Mouse (Mus musculus) ES-Bruce4 (cell line): ENCODE data around the gene AC161166.1. TPM values are rescaled to one million over a fixed set of nuclear protein-coding genes. Genes with fewer than 3 reads are reported as not detected.

Source experiments
- H3K27ac ChIP-seq: 2 replicates; pipeline ENCODE4 v1.5.1; 2012; ENCODE audit warnings: low read length, inconsistent platforms; ENCODE audit not compliant: insufficient read depth
- H3K27me3 ChIP-seq: 2 replicates; pipeline ENCODE4 v1.6.1; 2012; ENCODE audit warnings: mild to moderate bottlenecking, low read length, inconsistent platforms; ENCODE audit not compliant: control insufficient read depth, poor library complexity, insufficient read depth, severe bottlenecking
- H3K36me3 ChIP-seq: 2 replicates; pipeline ENCODE4 v1.6.1; 2012; ENCODE audit warnings: inconsistent platforms, mild to moderate bottlenecking, low read length, moderate library complexity; ENCODE audit not compliant: control insufficient read depth, poor library complexity, insufficient read depth, severe bottlenecking
- H3K4me1 ChIP-seq: one replicate; pipeline ENCODE4 v1.8.1; 2011; ENCODE audit warnings: low read length; ENCODE audit not compliant: control insufficient read depth, insufficient read depth
- H3K4me3 ChIP-seq: 2 replicates; pipeline ENCODE4 v1.5.1; 2011; ENCODE audit warnings: low read depth, mild to moderate bottlenecking, low read length
- H3K9ac ChIP-seq: 2 replicates; pipeline ENCODE4 v1.6.1; 2012; ENCODE audit warnings: low read depth, mild to moderate bottlenecking, inconsistent platforms; ENCODE audit not compliant: poor library complexity, severe bottlenecking
- H3K9me3 ChIP-seq: replicated peaks from 2 replicates; pipeline ENCODE4 v1.6.1; 2012; ENCODE audit warnings: mild to moderate bottlenecking, low read length, inconsistent platforms; ENCODE audit not compliant: control insufficient read depth, poor library complexity, insufficient read depth, severe bottlenecking
- CTCF ChIP-seq: IDR thresholded peaks from one replicate; pipeline ENCODE4 v1.8.1; 2011; ENCODE audit warnings: low read depth, low read length
- EP300 ChIP-seq: IDR thresholded peaks from 2 replicates; pipeline ENCODE4 v1.6.1; 2011; ENCODE audit warnings: low read depth, low read length; ENCODE audit not compliant: insufficient read depth
- POLR2A ChIP-seq: IDR thresholded peaks from one replicate; pipeline ENCODE4 v1.8.1; 2011; ENCODE audit warnings: low read length; ENCODE audit not compliant: insufficient read depth
- polyA plus RNA-seq: library from polyadenylated mRNA; stranded (reverse); fragments of >200 nt; gene quantifications from 2 replicates; pipeline ENCODE4 v1.2.4, GENCODE M21; 2011; ENCODE audit warnings: low read depth; ENCODE audit not compliant: missing spikeins, insufficient read depth, insufficient read length

AC161166.1 gene
- polyA plus RNA-seq, 1 experiment: not detected

DNA sequence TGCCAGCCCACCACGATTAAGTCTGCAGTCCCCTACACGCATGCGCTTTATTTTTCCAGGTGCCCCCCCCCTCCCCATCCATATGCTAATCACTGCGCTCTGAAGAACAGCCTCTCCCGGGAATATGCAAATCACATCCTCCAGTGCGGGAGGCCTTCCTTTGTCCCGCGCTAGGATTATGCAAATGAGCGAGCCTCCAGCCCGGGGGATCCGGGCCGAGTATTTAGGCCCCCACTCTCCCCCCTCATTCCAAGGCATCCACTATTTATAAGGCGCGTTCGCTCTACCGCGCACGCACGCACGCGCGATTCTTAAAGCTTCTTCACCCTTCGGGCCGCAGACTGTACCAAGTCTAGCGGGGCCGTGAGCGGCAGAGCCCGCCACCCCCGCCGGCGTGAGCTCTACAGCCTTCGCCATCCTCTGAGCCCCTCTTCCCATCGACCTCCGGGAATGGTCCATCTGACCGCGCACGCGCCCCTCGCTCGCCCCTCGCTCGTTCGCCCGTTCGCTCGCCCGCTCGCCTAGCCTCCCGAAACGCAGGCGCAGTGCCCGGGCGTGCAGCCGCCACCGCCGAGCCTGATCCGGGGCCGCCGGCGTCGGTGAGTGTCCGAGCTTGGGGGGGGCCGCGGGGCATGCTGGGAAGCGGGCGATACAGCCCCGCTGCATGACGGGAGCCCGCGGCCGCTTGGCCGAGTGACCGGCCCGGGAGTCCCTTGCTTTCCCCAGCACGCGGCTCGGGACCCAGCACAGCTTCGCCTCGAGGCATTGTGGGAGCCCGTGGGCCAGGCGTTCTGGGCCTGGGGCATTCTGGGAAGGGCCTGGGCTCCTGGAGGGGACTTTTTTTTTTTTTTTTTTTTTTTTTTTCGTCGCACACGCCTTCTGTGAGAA lies 5.2 kb downstream of the AC161166.1 start, which contains the start of gene Zfp428:
Zfp428 (plus strand) TSS at position 169 of the 888 bp plus-strand sequence.
- peak within 1 kb of the TSS; percentile 84 for H3K9ac ChIP-seq

DNA sequence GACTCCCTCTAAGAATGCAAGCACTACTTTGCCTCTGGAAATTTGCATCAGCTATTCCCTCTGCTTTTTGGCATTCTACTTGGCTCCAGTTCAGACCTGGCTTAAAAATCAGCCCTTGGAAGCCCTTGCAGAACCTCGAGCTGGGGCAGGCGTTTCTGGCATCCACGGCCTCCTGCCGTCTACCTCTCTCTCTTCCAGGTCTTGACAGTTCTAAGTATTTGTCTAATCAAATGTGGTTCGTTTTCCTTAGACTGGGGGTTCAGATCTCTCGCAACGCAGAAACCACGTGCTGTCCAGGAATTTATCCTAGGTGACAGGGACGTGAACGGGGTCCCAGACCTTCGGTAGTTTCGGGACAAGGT lies 5.8 kb downstream of the AC161166.1 start:
- H3K9me3 ChIP-seq: no peaks in the 10 kb centered on the region
- TF ChIP-seq POLR2A: no peak
- TF ChIP-seq CTCF: no peak
- TF ChIP-seq EP300: no peak

More for the DNA sequence above, 5.2 kb downstream of the AC161166.1 start, which contains the start of gene Zfp428:
- Histone ChIP-seq H3K4me3 (peak within 1 kb of the TSS; percentile 94), H3K36me3 (no peaks in the 10 kb centered on the region), H3K9me3 (no peaks in the 10 kb centered on the region), H3K4me1 (peaks cover 2% of the 10 kb centered on the region), H3K27ac (peak within 1 kb of the TSS; percentile 84), H3K27me3 (no peaks in the 10 kb centered on the region)
- TF ChIP-seq CTCF (no peak), POLR2A (peak; percentile 39), EP300 (peak; percentile 67; the same call in 1 of the 2 replicates)

DNA sequence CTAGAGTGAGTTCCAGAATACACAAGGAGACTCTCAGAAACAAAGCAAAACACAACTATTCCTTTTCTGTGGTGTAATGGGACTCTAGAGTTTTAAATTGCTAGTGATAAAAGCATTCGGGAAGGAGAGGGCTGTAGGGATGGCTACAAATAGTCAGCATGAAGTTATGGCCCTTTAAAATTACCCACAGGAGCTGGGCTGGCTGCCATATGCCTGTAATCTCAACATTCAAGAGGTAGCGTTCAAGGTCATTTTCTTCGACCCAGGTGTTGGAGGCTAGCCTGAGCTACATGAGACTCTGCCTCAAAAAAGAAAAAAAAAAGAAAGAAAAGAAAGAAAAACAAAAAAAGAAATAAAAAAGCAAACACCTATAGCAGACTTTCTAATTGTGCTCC lies 6.2 kb downstream of the AC161166.1 start:
- H3K36me3 ChIP-seq: no peaks in the 10 kb centered on the region
- H3K4me1 ChIP-seq: peaks cover 2% of the 10 kb centered on the region
- 0 out of 2 replicates have a peak overlapping the region, but pooled peaks have one; percentile 2 for H3K4me3 ChIP-seq
- peak overlapping the region; percentile 84 for H3K9ac ChIP-seq
- no peaks in the 10 kb centered on the region for H3K9me3 ChIP-seq
- TF ChIP-seq EP300 (no peak), POLR2A (no peak), CTCF (no peak)
- H3K27me3 ChIP-seq: no peaks in the 10 kb centered on the region
- peak overlapping the region; percentile 84 for H3K27ac ChIP-seq

More for the DNA sequence above, 5.8 kb downstream of the AC161166.1 start:
- Histone ChIP-seq H3K4me1 (peaks cover 2% of the 10 kb centered on the region), H3K27me3 (no peaks in the 10 kb centered on the region), H3K27ac (peak overlapping the region; percentile 84; the same call in 1 of the 2 replicates), H3K4me3 (peak overlapping the region; percentile 83), H3K9ac (peak overlapping the region; percentile 84), H3K36me3 (no peaks in the 10 kb centered on the region)

DNA sequence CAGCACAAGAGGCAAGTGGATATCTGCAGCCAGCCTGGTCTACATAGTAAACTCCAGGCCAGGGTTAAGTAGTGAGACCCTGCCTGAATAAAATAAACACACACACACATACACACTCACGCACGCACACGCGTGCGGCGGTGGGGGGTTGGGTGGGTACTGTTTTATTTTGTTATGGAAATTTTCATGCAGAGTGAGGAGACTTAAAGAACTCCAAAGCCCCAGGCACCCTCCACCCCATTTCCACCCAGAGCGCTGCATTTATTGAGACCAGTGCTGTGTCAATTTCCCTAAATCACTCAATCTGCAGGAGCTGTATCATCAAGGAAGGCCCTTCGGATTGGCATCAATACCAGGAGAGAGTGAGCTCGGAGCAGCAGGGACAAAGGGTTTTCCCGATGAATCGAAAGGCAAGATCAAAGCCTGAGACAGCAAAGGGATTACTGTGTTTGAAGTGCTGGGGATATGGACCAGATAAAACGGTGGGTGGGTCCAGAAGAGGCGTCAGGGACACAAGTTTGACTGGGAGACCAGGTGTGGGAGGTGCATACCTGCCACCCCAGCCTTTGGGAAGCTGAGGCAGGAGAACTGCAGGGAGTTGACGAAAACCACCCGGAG lies 6.7 kb downstream of the AC161166.1 start:
- TF ChIP-seq POLR2A (no peak), CTCF (no peak), EP300 (0 out of 2 replicates have a peak, but pooled peaks have one; percentile 59)
- H3K9me3 ChIP-seq: no peaks in the 10 kb centered on the region
- H3K4me3 ChIP-seq: peak overlapping the region; percentile 2; the same call in 1 of the 2 replicates
- H3K36me3 ChIP-seq: no peaks in the 10 kb centered on the region
- H3K4me1 ChIP-seq: peaks cover 2% of the 10 kb centered on the region
- no peak overlapping the region for H3K9ac ChIP-seq
- no peaks in the 10 kb centered on the region for H3K27me3 ChIP-seq
- peak overlapping the region; percentile 84 for H3K27ac ChIP-seq

DNA sequence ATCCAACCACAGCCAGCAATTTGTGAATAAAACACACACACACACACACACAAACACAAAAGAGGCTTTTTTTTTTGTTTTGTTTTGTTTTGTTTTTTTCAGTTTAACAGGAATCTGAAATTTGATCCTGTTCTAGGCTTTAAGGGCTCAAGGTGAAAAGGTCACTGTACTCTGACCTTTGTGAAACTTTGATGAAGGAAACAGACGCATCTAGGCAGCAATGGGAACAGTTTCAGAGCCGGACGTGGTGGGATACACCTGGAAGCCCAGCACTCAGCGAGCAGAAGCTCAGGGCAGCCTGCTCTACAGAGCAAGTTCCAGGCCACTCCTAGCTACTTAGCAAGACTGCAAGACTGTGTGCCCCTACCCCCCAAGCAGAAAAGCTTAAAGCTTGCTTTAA lies 7.4 kb downstream of the AC161166.1 start:
- peaks cover 2% of the 10 kb centered on the region for H3K4me1 ChIP-seq
- no peaks in the 10 kb centered on the region for H3K27me3 ChIP-seq
- no peaks in the 10 kb centered on the region for H3K36me3 ChIP-seq
- H3K9me3 ChIP-seq: no peaks in the 10 kb centered on the region
- no peak overlapping the region for H3K4me3 ChIP-seq
- H3K27ac ChIP-seq: peak overlapping the region; percentile 84
- no peak for TF ChIP-seq POLR2A
- peak; percentile 59; the same call in 1 of the 2 replicates for TF ChIP-seq EP300
- H3K9ac ChIP-seq: no peak overlapping the region

DNA sequence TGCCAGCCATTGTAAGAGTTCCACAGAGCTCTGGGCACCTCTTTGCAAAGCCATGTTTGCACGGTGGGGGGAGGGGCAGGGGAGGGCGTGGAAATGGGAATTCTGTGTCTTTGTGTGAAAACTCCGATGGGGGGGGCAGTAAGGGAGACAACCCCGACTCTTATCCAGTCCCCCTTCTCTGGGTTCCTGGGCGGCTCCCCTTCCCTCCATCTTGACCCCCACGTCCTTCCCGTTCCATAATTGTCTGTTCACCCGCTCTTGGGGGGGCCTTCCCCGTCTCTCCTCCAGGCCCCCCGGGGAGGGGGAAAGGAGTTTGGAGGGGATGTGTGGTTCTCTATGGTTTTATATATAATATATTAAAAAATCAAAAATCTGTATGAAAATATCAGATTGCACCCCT lies 8.3 kb downstream of the AC161166.1 start:
- Histone ChIP-seq H3K9me3 (no peaks in the 10 kb centered on the region), H3K4me1 (peaks cover 2% of the 10 kb centered on the region), H3K9ac (no peak overlapping the region), H3K4me3 (no peak overlapping the region), H3K36me3 (no peaks in the 10 kb centered on the region), H3K27me3 (no peaks in the 10 kb centered on the region), H3K27ac (no peak overlapping the region)
- no peak for TF ChIP-seq EP300
- no peak for TF ChIP-seq CTCF
- no peak for TF ChIP-seq POLR2A
